Mouse (Mus musculus) midbrain, embryonic 11.5 days (tissue): Measurements from ENCODE around the gene Lpar3. TPM values are rescaled to one million over a fixed set of nuclear protein-coding genes. Genes with fewer than 3 reads are reported as not detected.

Experiments used
- ATAC-seq: fragments of 200-750 bp; cut with Nextera tagmentation; 2 replicates; pipeline ENCODE4 v1.8.0; 2017; ENCODE audit warnings: moderate TSS enrichment, moderate library complexity; ENCODE audit not compliant: low FRiP score
- DNase-seq: peaks from one replicate; pipeline ENCODE4 v3.0.0; 2015; ENCODE audit warnings: low spot score; ENCODE audit errors: missing footprints
- H3K27ac ChIP-seq: fragments of 300-500 bp; sonication (generic); 2 replicates; pipeline ENCODE4 v1.5.1; 2014; ENCODE audit warnings: low read depth, low read length
- H3K27me3 ChIP-seq: fragments of 300-500 bp; sonication (generic); 2 replicates; pipeline ENCODE4 v1.6.1; 2014; ENCODE audit warnings: mild to moderate bottlenecking, low read length, moderate library complexity, mixed read lengths; ENCODE audit not compliant: control insufficient read depth, insufficient read depth
- H3K36me3 ChIP-seq: fragments of 300-500 bp; sonication (generic); 2 replicates; pipeline ENCODE4 v1.6.1; 2014; ENCODE audit warnings: mild to moderate bottlenecking, low read length, moderate library complexity, mixed read lengths; ENCODE audit not compliant: control insufficient read depth, insufficient read depth
- H3K4me1 ChIP-seq: fragments of 300-500 bp; sonication (generic); 2 replicates; pipeline ENCODE4 v1.6.1; 2014; ENCODE audit warnings: low read length; ENCODE audit not compliant: control insufficient read depth, insufficient read depth
- H3K4me2 ChIP-seq: fragments of 300-500 bp; sonication (generic); 2 replicates; pipeline ENCODE4 v1.6.1; 2014; ENCODE audit warnings: mild to moderate bottlenecking, moderate library complexity
- H3K4me3 ChIP-seq: fragments of 300-500 bp; sonication (generic); 2 replicates; pipeline ENCODE4 v1.5.1; 2014; ENCODE audit warnings: low read depth, low read length
- H3K9ac ChIP-seq: fragments of 300-500 bp; sonication (generic); 2 replicates; pipeline ENCODE4 v1.6.1; 2014; ENCODE audit warnings: low read length
- H3K9me3 ChIP-seq: fragments of 300-500 bp; sonication (generic); 2 replicates; pipeline ENCODE4 v1.6.1; 2016; ENCODE audit warnings: low read length; ENCODE audit not compliant: control insufficient read depth
- WGBS: fragments of 180-500 bp; shearing (Covaris S2); extraction: QIAGEN DNeasy Blood & Tissue Kit; methylation state at CpG from one replicate; pipeline ENCODE4 v1.1.7; 2014; 5-methylcytosine and 5-hydroxymethylcytosine counted together
- polyA plus RNA-seq: library from polyadenylated mRNA; unstranded; fragments of >200 nt; fragmentation: Nextera tagmentation; extraction: Ambion mirVana; gene quantifications from 2 replicates; pipeline ENCODE4 v1.2.1, GENCODE M21; 2014

Gene Lpar3
- polyA plus RNA-seq, 1 experiment from 2014 or later = 0.41 TPM

GRCm38 (mm10) chr3:146186033-146186432 is 34.7 kb upstream of the Lpar3 start:
- Histone ChIP-seq H3K27me3 (peaks cover 2% of the 10 kb centered on the region), H3K4me1 (no peaks in the 10 kb centered on the region), H3K36me3 (no peaks in the 10 kb centered on the region), H3K9me3 (no peaks in the 10 kb centered on the region), H3K4me2 (no peak overlapping the region), H3K4me3 (no peak overlapping the region), H3K9ac (no peak overlapping the region), H3K27ac (no peak overlapping the region)
- WGBS = 90% methylated on average over 10 of the region's 10 CpGs
- no peak for ATAC-seq
- no peak for DNase-seq

- Histone ChIP-seq H3K36me3 (no peaks in the 10 kb centered on the region), H3K9me3 (no peaks in the 10 kb centered on the region), H3K27ac (no peak overlapping the region), H3K4me1 (no peaks in the 10 kb centered on the region), H3K4me2 (no peak overlapping the region), H3K4me3 (no peak overlapping the region), H3K27me3 (no peaks in the 10 kb centered on the region), H3K9ac (no peak overlapping the region)
- WGBS = 68% methylated on average over 10 of the region's 10 CpGs
- DNase-seq (no peak), ATAC-seq (no peak)
These were observed 30.8 kb upstream of the Lpar3 start for GRCm38 (mm10) chr3:146189933-146190332.

DNA sequence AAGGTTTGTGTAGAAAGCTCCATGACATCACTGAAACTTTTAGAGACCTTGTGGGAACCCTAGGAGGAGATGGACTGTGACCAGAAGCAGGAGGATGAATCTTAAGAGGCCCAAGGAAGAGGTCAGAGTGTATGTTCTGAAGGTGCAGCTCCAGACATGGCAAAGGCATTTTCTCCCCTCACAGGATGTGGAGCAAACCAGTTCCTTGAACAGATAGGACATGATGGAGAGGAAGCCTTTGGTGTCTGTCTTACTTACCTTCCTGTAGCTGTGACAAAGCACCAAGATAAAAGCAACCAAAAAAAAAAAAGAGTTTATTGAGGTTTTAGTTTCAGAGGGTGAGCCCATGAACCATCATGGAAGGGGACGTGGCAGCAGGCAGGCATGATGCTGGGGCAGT is 28.3 kb upstream of the Lpar3 start:
- Histone ChIP-seq H3K4me3 (no peak overlapping the region), H3K4me1 (no peaks in the 10 kb centered on the region), H3K9me3 (no peaks in the 10 kb centered on the region), H3K27ac (no peak overlapping the region), H3K36me3 (no peaks in the 10 kb centered on the region), H3K9ac (no peak overlapping the region), H3K4me2 (no peak overlapping the region), H3K27me3 (no peaks in the 10 kb centered on the region)
- DNase-seq = no peak
- ATAC-seq = no peak
- WGBS = 96% methylated on average over 1 of the region's 1 CpGs

GRCm38 (mm10) chr3:146195153-146195552 is 25.6 kb upstream of the Lpar3 start:
- Histone ChIP-seq H3K9ac (no peak overlapping the region), H3K4me1 (no peaks in the 10 kb centered on the region), H3K4me3 (no peak overlapping the region), H3K36me3 (no peaks in the 10 kb centered on the region), H3K9me3 (no peaks in the 10 kb centered on the region), H3K4me2 (no peak overlapping the region), H3K27ac (no peak overlapping the region), H3K27me3 (no peaks in the 10 kb centered on the region)
- ATAC-seq (no peak), DNase-seq (no peak)
- WGBS = 85% methylated on average over 5 of the region's 5 CpGs

- ATAC-seq (0 out of 2 replicates have a peak, but pooled peaks have one; percentile 28), DNase-seq (no peak)
- H3K27ac ChIP-seq = no peak overlapping the region
- H3K27me3 ChIP-seq = no peaks in the 10 kb centered on the region
- H3K9ac ChIP-seq = no peak overlapping the region
- no peaks in the 10 kb centered on the region for H3K9me3 ChIP-seq
- H3K4me1 ChIP-seq = no peaks in the 10 kb centered on the region
- no peak overlapping the region for H3K4me2 ChIP-seq
- H3K4me3 ChIP-seq = no peak overlapping the region
- WGBS = 51% methylated on average over 6 of the region's 6 CpGs
- H3K36me3 ChIP-seq = no peaks in the 10 kb centered on the region
These were observed 24.5 kb upstream of the Lpar3 start for GRCm38 (mm10) chr3:146196301-146196700.

- DNase-seq (no peak), ATAC-seq (peak; percentile 20; the same call in 1 of the 2 replicates)
- WGBS = 82% methylated on average over 17 of the region's 17 CpGs
- Histone ChIP-seq H3K9ac (no peak overlapping the region), H3K4me1 (no peaks in the 10 kb centered on the region), H3K9me3 (no peaks in the 10 kb centered on the region), H3K27ac (no peak overlapping the region), H3K36me3 (no peaks in the 10 kb centered on the region), H3K27me3 (no peaks in the 10 kb centered on the region), H3K4me2 (no peak overlapping the region), H3K4me3 (no peak overlapping the region)
These were observed 23.7 kb upstream of the Lpar3 start for GRCm38 (mm10) chr3:146196780-146197743.

- H3K27ac ChIP-seq = no peak overlapping the region
- DNase-seq (no peak), ATAC-seq (no peak)
- H3K9ac ChIP-seq = no peak overlapping the region
- no peaks in the 10 kb centered on the region for H3K27me3 ChIP-seq
- 91% methylated on average over 12 of the region's 12 CpGs for WGBS
- H3K4me1 ChIP-seq = no peaks in the 10 kb centered on the region
- no peaks in the 10 kb centered on the region for H3K36me3 ChIP-seq
- no peak overlapping the region for H3K4me3 ChIP-seq
- no peaks in the 10 kb centered on the region for H3K9me3 ChIP-seq
- no peak overlapping the region for H3K4me2 ChIP-seq
These were observed 23.0 kb upstream of the Lpar3 start for GRCm38 (mm10) chr3:146197785-146198184.

- DNase-seq = no peak
These were observed 21.8 kb upstream of the Lpar3 start for GRCm38 (mm10) chr3:146198803-146199481.

GRCm38 (mm10) chr3:146199486-146199885 is 21.3 kb upstream of the Lpar3 start:
- 89% methylated on average over 3 of the region's 3 CpGs for WGBS
- ATAC-seq = no peak

More at GRCm38 (mm10) chr3:146198803-146199481, 21.8 kb upstream of the Lpar3 start:
- Histone ChIP-seq H3K36me3 (no peaks in the 10 kb centered on the region), H3K27ac (no peak overlapping the region), H3K4me3 (no peak overlapping the region), H3K4me1 (no peaks in the 10 kb centered on the region), H3K27me3 (no peaks in the 10 kb centered on the region), H3K9ac (no peak overlapping the region), H3K4me2 (no peak overlapping the region), H3K9me3 (no peaks in the 10 kb centered on the region)
- whole genome bisulfite sequencing = 82% methylated on average over 11 of the region's 11 CpGs
- ATAC-seq = no peak; the same call in 1 of the 2 replicates

More at GRCm38 (mm10) chr3:146199486-146199885, 21.3 kb upstream of the Lpar3 start:
- no peak overlapping the region for H3K4me3 ChIP-seq
- H3K9me3 ChIP-seq = no peaks in the 10 kb centered on the region
- no peaks in the 10 kb centered on the region for H3K27me3 ChIP-seq
- no peak overlapping the region for H3K4me2 ChIP-seq
- no peak overlapping the region for H3K9ac ChIP-seq
- H3K36me3 ChIP-seq = no peaks in the 10 kb centered on the region
- H3K4me1 ChIP-seq = no peaks in the 10 kb centered on the region
- H3K27ac ChIP-seq = no peak overlapping the region
- no peak for DNase-seq
